In the genomic region with DNA sequence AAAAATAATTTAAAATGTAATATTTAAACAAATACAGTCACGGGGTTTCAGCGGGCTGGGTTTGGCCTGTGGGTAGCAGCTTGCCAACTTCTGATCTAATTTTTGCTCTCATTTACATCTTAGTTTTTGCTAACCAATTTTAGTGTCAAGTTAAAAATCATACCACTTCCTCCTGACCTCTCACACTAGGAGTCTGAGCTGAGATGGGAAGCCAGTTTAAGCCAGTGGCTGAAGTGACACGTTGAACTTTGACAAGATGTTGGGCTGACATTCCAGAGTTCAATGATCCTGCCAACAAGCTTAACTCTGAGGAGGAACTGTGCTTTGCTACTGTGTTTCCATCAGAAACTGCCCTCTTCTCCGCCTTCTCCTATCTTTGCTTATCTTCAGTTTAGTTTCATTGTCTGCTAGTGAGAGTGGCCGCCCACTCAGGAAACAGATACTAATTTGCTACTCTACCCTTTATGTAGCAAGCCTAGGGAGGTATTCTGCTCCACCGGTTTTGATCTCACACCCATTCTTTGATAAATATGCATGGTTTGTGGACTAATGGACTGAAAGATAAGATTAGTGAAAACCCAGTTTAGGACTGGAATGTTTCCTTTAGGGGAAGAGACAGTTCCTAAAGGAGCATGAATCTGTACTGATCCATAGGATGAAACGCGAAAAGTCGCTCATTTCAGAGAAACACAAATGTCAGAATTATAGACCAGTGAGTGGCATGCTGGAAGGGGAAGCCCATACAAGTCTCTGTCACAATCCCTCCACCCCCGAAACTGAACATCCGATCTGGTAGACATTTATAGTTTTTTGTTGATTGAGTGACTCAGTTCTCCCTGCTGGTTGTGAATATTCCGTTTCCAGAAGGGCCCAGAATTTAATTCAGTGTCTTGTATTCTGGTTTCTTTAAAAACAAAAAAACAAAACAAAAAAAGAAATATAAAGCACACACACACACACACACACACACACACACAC, we compare ENCODE assay signal across 8 mouse cellular contexts. TPM values are rescaled to one million over a fixed set of nuclear protein-coding genes. Genes with fewer than 3 reads are reported as not detected.
DNase-seq lines count a peak whose midpoint lies in the region; ATAC-seq lines count a peak whose summit lies in the region.

No protein-coding gene starts in this region.

- no peaks in the 10 kb centered on the region for H3K27me3 ChIP-seq in embryonic facial prominence, embryonic 10.5 days (replicated peaks; ENCODE audit: low read depth, poor library complexity, severe bottlenecking)
- H3K27me3 ChIP-seq in hindbrain, embryonic 15.5 days, result no peaks in the 10 kb centered on the region
- H3K27me3 ChIP-seq in liver, embryonic 11.5 days (replicated peaks; ENCODE audit: control insufficient read depth, insufficient read depth, low read length), result no peaks in the 10 kb centered on the region

- intact Hi-C loops in heart, postnatal 14 days (cut with DNase I), result no loop called here

- H3K36me3 ChIP-seq in embryonic facial prominence, embryonic 10.5 days (replicated peaks), result no peaks in the 10 kb centered on the region
- H3K36me3 ChIP-seq in hindbrain, embryonic 15.5 days, result no peaks in the 10 kb centered on the region
- H3K36me3 ChIP-seq in liver, embryonic 11.5 days (ENCODE audit: control insufficient read depth, insufficient read depth, low read length), result no peaks in the 10 kb centered on the region

- DNase-seq in heart, adult 9 months (ENCODE audit: low spot score in 2 of 2), result peak; percentile 15 to 23
- DNase-seq in heart, postnatal 14 days, result no peak
- no peak for DNase-seq in embryonic facial prominence, embryonic 10.5 days (ENCODE audit: low spot score)
- peak; percentile 34 for DNase-seq in liver, embryonic 11.5 days (ENCODE audit: low spot score)
- DNase-seq in right cerebral cortex, postnatal 10 days (ENCODE audit: low spot score in 2 of 2), result no peak

- H3K9me3 ChIP-seq in embryonic facial prominence, embryonic 10.5 days, result no peaks in the 10 kb centered on the region
- H3K9me3 ChIP-seq in hindbrain, embryonic 15.5 days, result no peaks in the 10 kb centered on the region
- H3K9me3 ChIP-seq in liver, embryonic 11.5 days (ENCODE audit: control insufficient read depth, low read length), result no peaks in the 10 kb centered on the region

- 61% methylated on average over 12 of the region's 12 CpGs for WGBS in embryonic facial prominence, embryonic 10.5 days
- 49% methylated on average over 12 of the region's 12 CpGs for WGBS in hindbrain, embryonic 15.5 days
- WGBS in liver, embryonic 11.5 days, result 31% methylated on average over 12 of the region's 12 CpGs

- H3K4me1 ChIP-seq in embryonic facial prominence, embryonic 10.5 days, result peaks cover 24% of the 10 kb centered on the region
- peaks cover 35% of the 10 kb centered on the region for H3K4me1 ChIP-seq in hindbrain, embryonic 15.5 days (replicated peaks)
- H3K4me1 ChIP-seq in liver, embryonic 11.5 days (replicated peaks; ENCODE audit: control insufficient read depth, insufficient read depth, low read length), result peaks cover 7% of the 10 kb centered on the region

- peak overlapping the region; percentile 96 for H3K27ac ChIP-seq in embryonic facial prominence, embryonic 10.5 days (replicated peaks)
- H3K27ac ChIP-seq in hindbrain, embryonic 15.5 days (replicated peaks), result peak overlapping the region; percentile 97
- H3K27ac ChIP-seq in liver, embryonic 11.5 days (ENCODE audit: low read depth, low read length), result peak overlapping the region; percentile 38; the same call in 1 of the 2 replicates

- peak overlapping the region; percentile 75 for H3K4me2 ChIP-seq in hindbrain, embryonic 15.5 days
- H3K4me2 ChIP-seq in liver, embryonic 11.5 days, result peak overlapping the region; percentile 77

- no peak for ATAC-seq in hindbrain, embryonic 15.5 days (ENCODE audit: low FRiP score, low read depth)
- ATAC-seq in liver, embryonic 11.5 days (replicated peaks; ENCODE audit: low FRiP score), result no peak
- ATAC-seq in monocyte, adult 5-6 weeks (replicated peaks; ENCODE audit: insufficient number of reproducible peaks, low FRiP score, low TSS enrichment, poor library complexity, severe bottlenecking), result peak; percentile 46; the same call in 1 of the 2 replicates
- ATAC-seq in frontal cortex, adult (ENCODE audit: low TSS enrichment), result no peak

- H3K9ac ChIP-seq in hindbrain, embryonic 15.5 days, result peak overlapping the region; percentile 35
- H3K9ac ChIP-seq in liver, embryonic 11.5 days (ENCODE audit: low read depth, low read length), result peak overlapping the region; percentile 95

- peak overlapping the region; percentile 88 for H3K4me3 ChIP-seq in embryonic facial prominence, embryonic 10.5 days
- peak overlapping the region; percentile 98 for H3K4me3 ChIP-seq in hindbrain, embryonic 15.5 days
- peak overlapping the region; percentile 91 for H3K4me3 ChIP-seq in liver, embryonic 11.5 days (ENCODE audit: low read depth, low read length)

RNA-seq across cellular contexts. Expression of a gene that starts 0.7 kb away (rescaled TPM):
- total RNA-seq in heart, postnatal 14 days (2021), result 10 to 100 TPM; 45.6 to 46.8 TPM
- 53.4 and 54.6 TPM in 2 replicates for polyA plus RNA-seq in embryonic facial prominence, embryonic 10.5 days (2016; fragmentation: Nextera tagmentation; extraction: Ambion mirVana)
- polyA plus RNA-seq in hindbrain, embryonic 15.5 days (2015; fragmentation: Nextera tagmentation; extraction: Ambion mirVana), result 39.2 and 47.3 TPM in 2 replicates
- 40.7 and 42.3 TPM in 2 replicates for polyA plus RNA-seq in liver, embryonic 11.5 days (2014; fragmentation: Nextera tagmentation; extraction: Ambion mirVana)
- total RNA-seq in monocyte, adult 5-6 weeks (2017), result 219 to 276 TPM (median 271 TPM) in 3 replicates

RNA-seq across cellular contexts. Expression of a gene that starts 17.9 kb away (rescaled TPM):
- under 1 TPM in 1 of 2 experiments, not detected in 1; 0.93 TPM for total RNA-seq in heart, postnatal 14 days (2021)
- polyA plus RNA-seq in embryonic facial prominence, embryonic 10.5 days (2016; fragmentation: Nextera tagmentation; extraction: Ambion mirVana), result 0.19 TPM in 1 of 2 replicates, not detected in the other
- polyA plus RNA-seq in hindbrain, embryonic 15.5 days (2015; fragmentation: Nextera tagmentation; extraction: Ambion mirVana), result 5.8 and 8.6 TPM in 2 replicates
- polyA plus RNA-seq in liver, embryonic 11.5 days (2014; fragmentation: Nextera tagmentation; extraction: Ambion mirVana), result not detected in 2 replicates
- total RNA-seq in monocyte, adult 5-6 weeks (2017), result not detected in 3 replicates

Comparison
In these comparisons a context has a peak if more than half of its experiments do, and no peak if none do; other contexts are left out.
1. DNase-seq: peak in heart, adult 9 months (2 of 2) and liver, embryonic 11.5 days (single experiment); none in heart, postnatal 14 days (0 of 2), embryonic facial prominence, embryonic 10.5 days (single experiment) and right cerebral cortex, postnatal 10 days (0 of 2).
2. H3K27ac ChIP-seq: peak in every context shown above with its lines; median percentile 97 in hindbrain, embryonic 15.5 days; 96 in embryonic facial prominence, embryonic 10.5 days; 38 in liver, embryonic 11.5 days.
3. Peak in every context shown above with its lines, with median percentiles within 50 percentile points of each other: H3K4me3 ChIP-seq.